Mouse (Mus musculus) heart, embryonic 10.5 days (tissue): ENCODE results near the gene Podxl2. TPM values are rescaled to one million over a fixed set of nuclear protein-coding genes. Genes with fewer than 3 reads are reported as not detected.

Source experiments
- DNase-seq: peaks from one replicate; pipeline ENCODE4 v3.0.0-alpha.2; 2017; ENCODE audit warnings: low spot score
- H3K27ac ChIP-seq: fragments of 300-500 bp; sonication (generic); 2 replicates; pipeline ENCODE4 v1.5.1; 2016; ENCODE audit warnings: mild to moderate bottlenecking
- H3K27me3 ChIP-seq: fragments of 300-500 bp; sonication (generic); 2 replicates; pipeline ENCODE4 v1.6.1; 2016; ENCODE audit warnings: mild to moderate bottlenecking; ENCODE audit not compliant: poor library complexity, insufficient read depth, severe bottlenecking
- H3K36me3 ChIP-seq: fragments of 300-500 bp; sonication (generic); 2 replicates; pipeline ENCODE4 v1.6.1; 2016; ENCODE audit warnings: mild to moderate bottlenecking, moderate library complexity
- H3K4me1 ChIP-seq: fragments of 300-500 bp; sonication (generic); 2 replicates; pipeline ENCODE4 v1.6.1; 2016; ENCODE audit warnings: mild to moderate bottlenecking
- H3K4me3 ChIP-seq: fragments of 300-500 bp; sonication (generic); 2 replicates; pipeline ENCODE4 v1.5.1; 2016; ENCODE audit warnings: mild to moderate bottlenecking, moderate library complexity
- H3K9me3 ChIP-seq: fragments of 300-500 bp; sonication (generic); 2 replicates; pipeline ENCODE4 v1.6.1; 2016; ENCODE audit warnings: mild to moderate bottlenecking, moderate library complexity
- WGBS: fragments of 180-500 bp; shearing (Covaris S2); methylation state at CpG from one replicate; pipeline ENCODE4 v1.1.7; 2016; 5-methylcytosine and 5-hydroxymethylcytosine counted together
- polyA plus RNA-seq: library from polyadenylated mRNA; unstranded; fragments of >200 nt; fragmentation: Nextera tagmentation; extraction: Ambion mirVana; gene quantifications from 2 replicates; pipeline ENCODE4 v1.2.1, GENCODE M21; 2016

Podxl2 gene
- polyA plus RNA-seq, 1 experiment from 2014 or later = 26.7 TPM

DNA sequence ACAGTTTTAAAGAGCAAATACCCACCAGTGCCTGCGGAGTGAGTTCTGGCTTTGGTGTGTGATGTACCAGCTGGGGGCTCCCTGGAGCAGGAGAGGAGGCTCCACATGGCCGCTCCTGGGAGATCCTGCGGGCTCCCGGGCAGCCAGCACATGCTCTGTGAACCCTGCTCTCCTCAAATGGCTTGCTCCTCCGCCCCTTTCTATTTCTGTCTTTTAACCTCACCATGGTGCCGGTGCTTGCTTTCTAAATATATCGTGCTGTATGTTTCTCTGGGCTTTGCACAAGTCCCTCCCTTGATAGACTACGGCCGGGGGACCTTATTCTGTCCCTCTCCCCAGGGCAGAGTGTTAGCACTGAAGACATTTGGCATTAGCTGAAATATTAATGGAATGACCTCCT is 17.6 kb downstream of the Podxl2 start:
- H3K4me3 ChIP-seq = peak overlapping the region; percentile 12; the same call in 1 of the 2 replicates
- peak; percentile 90 for DNase-seq
- H3K27ac ChIP-seq = peak overlapping the region; percentile 89
- H3K4me1 ChIP-seq = peaks cover 27% of the 10 kb centered on the region
- H3K27me3 ChIP-seq = no peaks in the 10 kb centered on the region
- 22% methylated on average over 9 of the region's 9 CpGs for WGBS
- peaks cover 8% of the 10 kb centered on the region; the same call in 1 of the 2 replicates for H3K36me3 ChIP-seq
- H3K9me3 ChIP-seq = no peaks in the 10 kb centered on the region

DNA sequence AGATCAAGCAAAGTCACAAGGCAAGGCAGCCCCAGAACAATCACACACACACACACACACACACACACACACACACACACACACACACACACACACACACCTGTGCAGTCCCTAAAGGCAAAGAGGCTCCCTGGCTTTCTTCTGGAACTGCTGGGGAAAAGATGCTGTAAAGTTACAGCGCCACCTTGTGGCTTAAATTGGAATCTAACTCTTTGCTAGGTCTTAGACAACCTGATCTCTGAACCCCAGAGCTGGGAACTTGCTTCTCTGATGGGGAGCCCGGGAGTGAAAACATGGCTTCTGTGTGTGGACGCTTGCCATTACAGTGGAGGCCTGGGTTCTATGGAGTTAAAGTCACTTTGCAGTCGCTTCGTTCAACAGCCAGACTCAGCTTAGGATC is 19.2 kb downstream of the Podxl2 start:
- Histone ChIP-seq H3K9me3 (no peaks in the 10 kb centered on the region), H3K27ac (peak overlapping the region; percentile 89; the same call in 1 of the 2 replicates), H3K36me3 (0 out of 2 replicates have a peak, but pooled peaks cover 2% of the 10 kb centered on the region), H3K4me3 (no peak overlapping the region), H3K4me1 (peaks cover 25% of the 10 kb centered on the region), H3K27me3 (no peaks in the 10 kb centered on the region)
- 20% methylated on average over 5 of the region's 5 CpGs for WGBS
- DNase-seq = no peak

DNA sequence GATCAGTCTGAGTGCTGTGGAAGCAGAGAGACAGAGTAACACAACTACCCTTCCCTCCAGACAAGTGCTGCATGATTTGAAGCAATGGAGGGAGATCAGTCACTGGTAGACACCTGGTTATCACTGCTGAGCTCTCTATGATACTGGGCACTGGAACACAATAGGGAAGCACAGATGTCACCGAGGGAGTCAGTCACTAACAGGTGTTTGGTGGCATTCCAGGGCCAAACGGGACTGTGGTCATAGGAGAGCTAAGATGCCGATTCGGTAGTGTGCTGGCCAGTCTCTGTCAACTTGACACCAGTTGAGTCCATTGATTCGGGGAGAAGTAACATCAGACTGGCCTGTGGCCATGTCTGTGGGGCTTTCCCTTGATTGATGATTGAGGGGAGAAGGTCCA is 20.3 kb downstream of the Podxl2 start:
- WGBS = 75% methylated on average over 5 of the region's 5 CpGs
- H3K36me3 ChIP-seq = 0 out of 2 replicates have a peak, but pooled peaks cover 2% of the 10 kb centered on the region
- H3K4me1 ChIP-seq = peaks cover 25% of the 10 kb centered on the region
- no peak overlapping the region for H3K27ac ChIP-seq
- no peak for DNase-seq
- no peaks in the 10 kb centered on the region for H3K9me3 ChIP-seq
- no peaks in the 10 kb centered on the region for H3K27me3 ChIP-seq
- no peak overlapping the region for H3K4me3 ChIP-seq

DNA sequence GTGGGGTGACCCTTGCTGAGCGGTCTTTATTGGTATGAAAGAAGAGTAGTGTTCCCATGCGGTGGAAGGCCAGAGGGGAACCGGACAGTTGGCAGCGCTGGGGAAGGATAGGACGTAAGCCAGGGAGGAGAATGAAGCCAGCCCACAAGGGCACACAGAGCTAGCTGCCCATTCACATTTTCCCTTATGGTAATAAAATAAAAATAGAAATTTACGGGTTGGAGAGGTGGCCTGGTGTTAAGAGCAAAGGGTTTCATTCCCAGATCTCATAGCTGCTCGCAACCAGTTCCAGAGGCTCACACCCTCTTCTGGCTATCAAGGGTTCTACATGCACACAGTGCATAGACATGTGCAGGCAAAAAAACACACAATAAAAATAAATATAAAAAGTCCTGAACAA is 24.8 kb downstream of the Podxl2 start:
- 86% methylated on average over 7 of the region's 7 CpGs for WGBS
- Histone ChIP-seq H3K27me3 (no peaks in the 10 kb centered on the region), H3K4me3 (no peak overlapping the region), H3K36me3 (0 out of 2 replicates have a peak, but pooled peaks cover 2% of the 10 kb centered on the region), H3K9me3 (no peaks in the 10 kb centered on the region), H3K27ac (no peak overlapping the region), H3K4me1 (peaks cover 6% of the 10 kb centered on the region)
- DNase-seq = no peak

DNA sequence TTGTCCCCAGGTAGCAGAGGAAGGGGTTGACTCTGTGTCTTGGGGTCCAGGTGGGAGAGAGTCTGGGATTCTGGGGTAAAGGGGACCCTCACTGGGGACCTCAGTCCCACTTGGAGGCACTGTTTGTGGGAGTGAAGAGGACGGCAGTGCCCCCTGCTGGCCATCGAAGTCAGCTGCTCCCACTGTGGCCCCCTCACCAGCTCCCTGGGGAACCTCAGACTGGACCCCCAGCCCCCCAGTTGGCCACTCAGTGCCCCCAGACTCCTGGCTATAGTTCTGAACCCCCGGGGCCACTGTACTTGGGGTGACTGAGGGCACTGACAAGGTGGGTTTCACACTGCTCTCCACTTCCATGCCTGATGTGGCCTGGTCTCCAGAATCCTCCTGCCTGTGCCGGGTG is 25.6 kb downstream of the Podxl2 start:
- Histone ChIP-seq H3K9me3 (no peaks in the 10 kb centered on the region), H3K27me3 (no peaks in the 10 kb centered on the region), H3K4me1 (peaks cover 9% of the 10 kb centered on the region), H3K4me3 (no peak overlapping the region), H3K36me3 (0 out of 2 replicates have a peak, but pooled peaks cover 2% of the 10 kb centered on the region), H3K27ac (no peak overlapping the region)
- no peak for DNase-seq
- 42% methylated on average over 4 of the region's 4 CpGs for WGBS

DNA sequence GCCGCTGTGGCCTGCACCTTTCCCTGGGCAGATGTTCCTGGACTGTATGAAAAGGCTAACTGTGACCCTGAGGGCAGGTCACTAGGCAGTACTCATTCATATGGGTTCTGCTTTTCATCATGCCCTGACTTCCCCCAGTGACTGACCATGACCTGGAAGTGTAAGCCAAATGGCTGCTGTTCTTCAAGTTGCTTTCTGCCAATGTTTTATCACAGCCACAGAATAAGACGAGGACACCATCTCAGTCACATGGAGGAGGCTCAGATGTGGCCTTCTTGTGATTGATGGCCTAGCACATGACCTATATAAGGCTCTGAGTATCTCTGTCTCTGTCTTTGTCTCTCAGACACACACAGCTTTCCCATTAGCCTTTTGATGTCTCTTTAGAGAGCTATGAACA is 27.3 kb downstream of the Podxl2 start:
- 0 out of 2 replicates have a peak, but pooled peaks cover 2% of the 10 kb centered on the region for H3K36me3 ChIP-seq
- H3K27ac ChIP-seq = no peak overlapping the region
- no peak for DNase-seq
- H3K27me3 ChIP-seq = no peaks in the 10 kb centered on the region
- peaks cover 18% of the 10 kb centered on the region for H3K4me1 ChIP-seq
- WGBS = 65% methylated on average over 2 of the region's 2 CpGs
- H3K9me3 ChIP-seq = no peaks in the 10 kb centered on the region
- no peak overlapping the region for H3K4me3 ChIP-seq

DNA sequence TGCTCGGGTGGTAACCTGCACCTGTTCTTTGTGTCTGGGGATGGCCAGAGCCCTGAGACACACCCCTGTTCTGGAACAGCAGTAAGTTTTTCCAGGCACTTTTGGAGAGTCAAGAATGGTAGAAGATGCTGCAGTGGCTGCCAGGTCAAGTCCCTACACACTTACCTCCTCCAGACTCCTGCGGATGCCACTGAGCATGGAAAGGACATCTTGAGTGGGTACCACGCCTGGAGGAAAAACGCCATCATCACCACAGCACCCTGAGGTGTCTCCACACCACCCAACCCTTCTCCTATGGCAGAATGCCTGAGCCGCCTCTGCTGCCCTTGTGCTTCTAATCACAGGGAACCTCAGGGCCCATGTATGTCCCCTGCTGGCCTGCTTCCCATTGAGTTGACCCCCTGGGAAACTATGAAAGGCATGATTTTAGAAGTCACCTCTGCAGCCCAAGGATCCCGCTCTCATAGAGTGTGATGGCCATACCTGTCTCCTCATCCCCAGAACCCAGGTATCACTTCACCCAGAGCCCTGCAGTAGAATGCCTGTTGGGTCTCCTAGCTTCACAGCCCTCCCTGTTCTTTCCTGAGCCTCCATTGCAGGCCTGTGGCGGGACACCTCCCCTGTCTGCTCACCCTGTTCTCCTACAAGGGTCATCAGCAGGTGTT is 29.8 kb downstream of the Podxl2 start:
- no peak for DNase-seq
- WGBS = 81% methylated on average over 7 of the region's 7 CpGs

DNA sequence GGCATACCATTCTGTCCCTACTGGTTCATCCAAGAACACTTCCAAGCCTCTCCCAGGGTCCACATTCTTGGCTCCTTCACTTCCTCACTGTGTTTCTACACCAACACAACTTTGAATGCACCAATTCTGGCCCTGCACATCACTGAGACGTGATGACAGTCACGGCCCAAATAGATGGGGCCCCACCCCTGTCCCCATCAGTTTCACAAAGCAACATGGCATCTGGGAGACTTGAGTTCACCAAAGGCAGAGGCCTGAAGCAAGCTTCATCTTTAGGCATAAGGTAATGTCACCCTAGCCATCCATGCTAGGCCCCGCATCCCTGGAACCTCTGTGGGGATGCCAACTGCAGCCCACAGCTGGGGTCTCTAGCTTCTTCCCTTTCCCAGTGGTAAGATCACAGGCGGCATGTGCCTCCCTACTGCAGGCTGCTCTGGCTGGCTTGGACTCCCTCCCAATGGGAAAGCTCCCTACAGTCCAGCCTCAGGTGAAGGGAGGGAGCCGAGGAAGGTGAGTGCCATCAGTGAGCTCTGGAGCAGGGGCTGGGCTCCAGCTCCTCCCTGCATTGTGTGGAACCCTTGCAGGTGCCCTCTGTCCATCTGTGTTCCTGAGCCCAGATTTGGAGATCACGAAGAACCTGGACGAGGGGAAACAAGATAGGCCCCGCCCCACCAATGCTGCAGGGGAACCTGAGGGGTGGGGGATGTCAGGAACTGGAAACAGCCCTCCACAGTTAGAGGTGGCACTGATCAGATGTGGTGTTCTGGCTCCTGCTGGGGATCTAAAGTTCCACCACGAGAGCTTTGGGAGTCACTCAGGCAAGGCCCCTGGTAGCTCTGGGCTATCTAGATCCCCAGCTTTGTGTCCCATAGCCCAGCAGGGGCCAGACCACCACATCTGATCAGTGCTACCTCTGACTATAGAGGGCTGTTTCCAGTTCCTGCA is 30.8 kb downstream of the Podxl2 start:
- H3K36me3 ChIP-seq = peaks cover 6% of the 10 kb centered on the region; the same call in 1 of the 2 replicates
- no peaks in the 10 kb centered on the region for H3K9me3 ChIP-seq
- peaks cover 30% of the 10 kb centered on the region for H3K4me1 ChIP-seq
- WGBS = 68% methylated on average over 9 of the region's 9 CpGs
- no peak for DNase-seq
- H3K4me3 ChIP-seq = no peak overlapping the region
- H3K27me3 ChIP-seq = no peaks in the 10 kb centered on the region
- H3K27ac ChIP-seq = no peak overlapping the region

More for the DNA sequence above, 29.8 kb downstream of the Podxl2 start:
- no peaks in the 10 kb centered on the region for H3K9me3 ChIP-seq
- no peaks in the 10 kb centered on the region for H3K27me3 ChIP-seq
- peaks cover 30% of the 10 kb centered on the region for H3K4me1 ChIP-seq
- no peaks in the 10 kb centered on the region for H3K36me3 ChIP-seq
- no peak overlapping the region for H3K27ac ChIP-seq
- no peak overlapping the region for H3K4me3 ChIP-seq

DNA sequence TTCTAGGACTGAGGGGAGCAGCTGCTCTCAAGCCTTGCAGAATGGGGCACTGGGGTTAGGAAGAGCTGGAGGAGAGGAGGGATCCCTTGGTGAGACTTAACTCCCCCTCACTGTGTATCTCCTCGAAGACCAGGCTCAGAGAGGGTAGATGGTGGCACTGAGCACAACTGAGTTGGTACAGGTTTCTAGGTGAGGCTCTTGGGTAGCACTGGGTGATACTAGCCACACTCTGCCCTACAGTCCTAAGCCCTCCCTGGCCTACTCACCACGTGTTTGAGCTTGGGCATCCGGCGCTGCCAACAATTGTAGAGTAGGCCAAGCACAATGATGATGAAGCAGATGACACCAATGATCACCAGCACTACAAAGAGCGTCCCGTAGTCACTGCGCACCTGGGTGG is 31.6 kb downstream of the Podxl2 start:
- Histone ChIP-seq H3K4me1 (peaks cover 30% of the 10 kb centered on the region), H3K27me3 (no peaks in the 10 kb centered on the region), H3K4me3 (peak overlapping the region; percentile 78), H3K36me3 (peaks cover 14% of the 10 kb centered on the region), H3K9me3 (no peaks in the 10 kb centered on the region), H3K27ac (peak overlapping the region; percentile 93; the same call in 1 of the 2 replicates)
- WGBS = 77% methylated on average over 7 of the region's 7 CpGs
- DNase-seq = no peak

DNA sequence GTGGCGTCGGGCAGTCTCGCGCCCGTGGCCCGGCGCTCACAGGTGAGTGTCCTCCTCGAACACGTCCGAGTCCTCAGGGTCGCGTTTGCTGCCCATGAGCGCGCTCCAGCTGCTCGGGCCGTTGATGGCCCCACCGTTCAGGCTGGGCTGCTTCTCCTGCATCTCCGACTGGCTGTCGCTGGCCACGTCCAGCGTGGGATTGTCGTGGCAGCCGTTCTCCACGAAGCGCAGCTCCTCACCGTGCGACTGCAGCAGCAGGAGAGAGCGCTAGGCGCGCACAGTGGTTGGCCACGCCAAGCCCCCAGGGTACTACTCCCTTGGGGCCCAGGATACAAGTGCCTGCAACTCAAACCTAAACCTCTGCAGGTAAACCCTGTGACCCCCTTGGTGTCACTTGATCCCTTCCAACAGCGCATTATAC is 32.1 kb downstream of the Podxl2 start:
- Histone ChIP-seq H3K27me3 (no peaks in the 10 kb centered on the region), H3K36me3 (peaks cover 19% of the 10 kb centered on the region), H3K4me1 (peaks cover 30% of the 10 kb centered on the region), H3K27ac (peak overlapping the region; percentile 93), H3K9me3 (no peaks in the 10 kb centered on the region), H3K4me3 (peak overlapping the region; percentile 78)
- DNase-seq = no peak
- WGBS = under 1% methylated on average over 32 of the region's 32 CpGs

DNA sequence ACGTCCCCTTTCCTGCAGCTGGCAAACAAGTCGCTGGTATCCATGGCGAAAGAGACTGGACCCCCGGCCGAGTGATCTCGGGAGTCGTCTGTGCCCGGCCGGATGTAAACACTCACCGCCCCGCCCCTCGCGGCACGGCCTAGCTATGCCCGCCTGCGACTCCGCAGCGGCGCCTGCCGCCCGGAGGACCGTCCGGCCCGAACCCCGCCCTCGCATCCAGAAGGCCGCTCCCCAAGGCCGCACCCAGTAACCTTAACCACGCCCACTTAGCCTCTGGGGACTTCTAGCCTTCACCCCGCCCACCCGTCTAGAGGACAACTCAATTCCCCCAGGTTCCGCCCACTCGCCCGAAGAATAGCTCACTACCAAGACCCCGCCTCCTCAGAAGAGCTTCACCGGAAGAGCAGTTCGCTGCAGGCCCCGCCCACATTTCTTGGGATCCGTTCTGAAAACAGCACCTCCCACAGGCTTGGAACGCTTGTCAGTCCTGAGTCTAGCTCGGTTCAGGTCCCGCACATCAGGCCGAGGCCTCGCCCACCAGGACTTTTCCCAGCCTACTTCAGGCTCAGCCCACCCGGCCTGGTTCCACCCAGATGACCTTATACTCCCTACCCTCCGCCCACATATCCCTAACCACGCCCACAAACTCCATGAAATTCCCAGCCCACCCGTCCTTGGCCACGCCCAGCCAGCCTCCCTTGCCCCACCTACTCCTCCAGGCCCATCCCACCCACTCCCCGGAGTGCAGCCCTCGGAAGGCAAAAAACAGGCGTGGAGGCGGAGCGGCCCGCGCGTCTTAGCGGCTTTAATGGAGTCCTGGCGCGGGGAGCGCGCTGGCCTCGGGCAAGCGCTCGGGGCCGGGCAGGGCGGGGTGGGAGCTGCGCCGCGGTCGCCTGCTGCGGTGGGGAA is 32.8 kb downstream of the Podxl2 start, which contains the start of gene Abtb1:
Abtb1 (minus strand) TSS at position 204 of the 909 bp plus-strand sequence.
- Histone ChIP-seq H3K27ac (peak within 1 kb of the TSS; percentile 93), H3K27me3 (no peaks in the 10 kb centered on the region), H3K9me3 (no peaks in the 10 kb centered on the region), H3K4me3 (peak within 1 kb of the TSS; percentile 78), H3K4me1 (peaks cover 30% of the 10 kb centered on the region), H3K36me3 (peaks cover 25% of the 10 kb centered on the region)
- DNase-seq = peak; percentile 100
- under 1% methylated on average over 72 of the region's 72 CpGs for WGBS

DNA sequence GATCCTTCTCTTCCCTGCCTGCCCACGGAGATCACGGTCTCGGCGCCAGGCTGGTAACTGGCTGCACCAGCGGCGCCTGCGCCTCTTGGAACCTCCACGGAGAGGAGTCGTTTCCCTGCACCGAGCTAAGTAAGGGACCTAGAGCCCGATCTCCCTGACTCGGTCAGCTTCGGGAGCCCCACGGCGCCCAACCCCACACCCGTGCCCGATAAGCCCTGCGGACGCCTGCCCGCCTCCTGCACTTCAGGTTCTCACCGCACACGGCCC is 33.4 kb downstream of the Podxl2 start:
- DNase-seq = no peak
- Histone ChIP-seq H3K27ac (peak overlapping the region; percentile 93), H3K36me3 (peaks cover 31% of the 10 kb centered on the region), H3K27me3 (no peaks in the 10 kb centered on the region), H3K4me3 (peak overlapping the region; percentile 78), H3K4me1 (peaks cover 30% of the 10 kb centered on the region), H3K9me3 (no peaks in the 10 kb centered on the region)
- WGBS = under 1% methylated on average over 22 of the region's 22 CpGs
